In genomic region chr10:117145546-117146265, GRCm38 (mm10) we compare ENCODE assay signal across 10 mouse cellular contexts. TPM values are rescaled to one million over a fixed set of nuclear protein-coding genes. Genes with fewer than 3 reads are reported as not detected.
DNase-seq lines count a peak whose midpoint lies in the region; ATAC-seq lines count a peak whose summit lies in the region.
"Had no signal": no experiment of that assay in that cellular context is flagged by ENCODE, and none has a peak within 500 bp of the region (broad histone marks: within the 10 kb centered on the region; RNA-seq: fewer than 3 reads in every experiment).

No protein-coding gene starts in this region.

- peak; percentile 31 for ATAC-seq in heart, embryonic 12.5 days (ENCODE audit: insufficient number of reproducible peaks, low FRiP score)
- ATAC-seq in neural tube, embryonic 15.5 days (ENCODE audit: low FRiP score) = no peak
- ATAC-seq: forebrain, postnatal 0 days had no signal

- H3K9ac ChIP-seq in heart, embryonic 12.5 days = peak overlapping the region; percentile 52; the same call in 1 of the 2 replicates
- no peak overlapping the region for H3K9ac ChIP-seq in neural tube, embryonic 15.5 days (replicated peaks)
- H3K9ac ChIP-seq: forebrain, postnatal 0 days had no signal

- WGBS in heart, embryonic 12.5 days = 36% methylated on average over 8 of the region's 8 CpGs
- 86% methylated on average over 8 of the region's 8 CpGs for WGBS in limb, embryonic 10.5 days
- 80% methylated on average over 8 of the region's 8 CpGs for WGBS in neural tube, embryonic 15.5 days

- H3K27ac ChIP-seq in heart, embryonic 12.5 days (ENCODE audit: poor library complexity, severe bottlenecking) = peak overlapping the region; percentile 74
- no peak overlapping the region for H3K27ac ChIP-seq in limb, embryonic 10.5 days
- no peak overlapping the region for H3K27ac ChIP-seq in neural tube, embryonic 15.5 days (replicated peaks)

- peaks cover 51% of the 10 kb centered on the region for H3K4me1 ChIP-seq in heart, embryonic 12.5 days (replicated peaks)
- peaks cover 49% of the 10 kb centered on the region for H3K4me1 ChIP-seq in limb, embryonic 10.5 days
- H3K4me1 ChIP-seq in neural tube, embryonic 15.5 days = peaks cover 52% of the 10 kb centered on the region

- intact Hi-C loops in heart, postnatal 14 days (cut with DNase I) = loop anchor here (5.0 kb wide), 1 partner anchor 48 kb away; no protein-coding TSS in a partner anchor

- H3K27me3 ChIP-seq in heart, embryonic 12.5 days (replicated peaks) = no peaks in the 10 kb centered on the region
- 0 out of 2 replicates have a peak, but pooled peaks cover 7% of the 10 kb centered on the region for H3K27me3 ChIP-seq in limb, embryonic 10.5 days (ENCODE audit: low read depth, poor library complexity, severe bottlenecking)
- no peaks in the 10 kb centered on the region for H3K27me3 ChIP-seq in neural tube, embryonic 15.5 days (replicated peaks)

- H3K4me3 ChIP-seq in heart, embryonic 12.5 days = peak overlapping the region; percentile 22; the same call in 1 of the 2 replicates
- no peak overlapping the region for H3K4me3 ChIP-seq in limb, embryonic 10.5 days
- no peak overlapping the region for H3K4me3 ChIP-seq in neural tube, embryonic 15.5 days (replicated peaks)

- H3K9me3 ChIP-seq in heart, embryonic 12.5 days (replicated peaks) = no peaks in the 10 kb centered on the region
- no peaks in the 10 kb centered on the region for H3K9me3 ChIP-seq in limb, embryonic 10.5 days (replicated peaks)
- H3K9me3 ChIP-seq in neural tube, embryonic 15.5 days (replicated peaks) = no peaks in the 10 kb centered on the region

- peak overlapping the region; percentile 53 for H3K4me2 ChIP-seq in heart, embryonic 12.5 days
- no peak overlapping the region for H3K4me2 ChIP-seq in neural tube, embryonic 15.5 days

- DNase-seq in heart, postnatal 14 days = no peak
- peak; percentile 40 for DNase-seq in MEL-GATA-1-ER (ENCODE audit: extremely low read depth, low read depth)
- DNase-seq in limb, embryonic 10.5 days (ENCODE audit: low spot score) = peak; percentile 16
- peak; percentile 79 for DNase-seq in lung, postnatal 36 days
- no peak for DNase-seq in cerebellum, adult 11 months
- no peak for DNase-seq in neural tube, embryonic 10.5 days (ENCODE audit: extremely low spot score, low spot score)
- DNase-seq: cerebellum, adult 9-10 months; forebrain, postnatal 0 days had no signal

- H3K36me3 ChIP-seq in heart, embryonic 12.5 days = no peaks in the 10 kb centered on the region
- no peaks in the 10 kb centered on the region for H3K36me3 ChIP-seq in limb, embryonic 10.5 days
- no peaks in the 10 kb centered on the region for H3K36me3 ChIP-seq in neural tube, embryonic 15.5 days

RNA-seq across cellular contexts. Expression of gene Frs2, which starts 2.6 kb away (rescaled TPM):
- polyA plus RNA-seq in heart, embryonic 12.5 days (2016; fragmentation: Nextera tagmentation; extraction: Ambion mirVana) = 23.4 and 25.0 TPM in 2 replicates
- 10 to 100 TPM; 17.9 to 19.5 TPM for total RNA-seq in heart, postnatal 14 days (2021)
- 18.0 and 20.0 TPM in 2 replicates for polyA plus RNA-seq in limb, embryonic 10.5 days (2016; fragmentation: Nextera tagmentation; extraction: Ambion mirVana)
- 19.7 and 21.4 TPM in 2 replicates for polyA plus RNA-seq in neural tube, embryonic 15.5 days (2015; fragmentation: Nextera tagmentation; extraction: Ambion mirVana)

Comparison
In these comparisons a context has a peak if more than half of its experiments do, and no peak if none do; other contexts are left out.
1. DNase-seq: peak in MEL-GATA-1-ER (single experiment), limb, embryonic 10.5 days (single experiment) and lung, postnatal 36 days (single experiment); none in heart, postnatal 14 days (0 of 2), cerebellum, adult 11 months (single experiment) and neural tube, embryonic 10.5 days (single experiment).